Mouse (Mus musculus) forebrain, embryonic 14.5 days (tissue): ENCODE measurements at regions not wholly inside any gene's neighbourhood (a gene's known extent, or its start where the extent isn't known, plus 50 kb on each side); places are given as distances from the start of the nearest gene placed in this dataset.
"Not testable (repeated sequence)": the region's sequence is repeated elsewhere in the genome, so short reads cannot be mapped to it uniquely, and the experiment has no call there.

Experiments
- ATAC-seq: fragments of 200-750 bp; cut with Nextera tagmentation; 2 replicates; pipeline ENCODE4 v1.8.0; 2017; ENCODE audit warnings: mild to moderate bottlenecking, moderate library complexity
- DNase-seq: peaks from one replicate; pipeline ENCODE4 v3.0.0-alpha.2; 2015; ENCODE audit warnings: low spot score
- H3K27ac ChIP-seq: fragments of 300-500 bp; sonication (generic); 2 replicates; pipeline ENCODE4 v1.5.1; 2014; ENCODE audit warnings: low read depth, mild to moderate bottlenecking, control low read depth, low read length, moderate library complexity
- H3K27me3 ChIP-seq: fragments of 300-500 bp; sonication (generic); replicated peaks from 2 replicates; pipeline ENCODE4 v1.6.1; 2014; ENCODE audit warnings: low read length, control low read depth, mixed read lengths; ENCODE audit not compliant: control insufficient read depth, insufficient read depth
- H3K36me3 ChIP-seq: fragments of 300-500 bp; sonication (generic); 2 replicates; pipeline ENCODE4 v1.6.1; 2014; ENCODE audit warnings: low read length, control low read depth; ENCODE audit not compliant: control insufficient read depth, insufficient read depth
- H3K4me1 ChIP-seq: fragments of 300-500 bp; sonication (generic); 2 replicates; pipeline ENCODE4 v1.6.1; 2014; ENCODE audit warnings: antibody characterized with exemption, low read length, control low read depth; ENCODE audit not compliant: control insufficient read depth, insufficient read depth
- H3K4me2 ChIP-seq: fragments of 300-500 bp; sonication (generic); 2 replicates; pipeline ENCODE4 v1.6.1; 2014; ENCODE audit warnings: mild to moderate bottlenecking, control low read depth, low read length
- H3K4me3 ChIP-seq: fragments of 300-500 bp; sonication (generic); 2 replicates; pipeline ENCODE4 v1.5.1; 2014; ENCODE audit warnings: low read depth, low read length, control low read depth
- H3K9ac ChIP-seq: fragments of 300-500 bp; sonication (generic); 2 replicates; pipeline ENCODE4 v1.6.1; 2014; ENCODE audit warnings: mild to moderate bottlenecking, low read length, control low read depth, moderate library complexity
- H3K9me3 ChIP-seq: fragments of 300-500 bp; sonication (generic); replicated peaks from 2 replicates; pipeline ENCODE4 v1.6.1; 2016; ENCODE audit warnings: low read length, control low read depth, mixed read lengths; ENCODE audit not compliant: control insufficient read depth
- WGBS: fragments of 180-500 bp; shearing (Covaris S2); extraction: QIAGEN DNeasy Blood & Tissue Kit; methylation state at CpG from one replicate; pipeline ENCODE4 v1.1.7; 2014; 5-methylcytosine and 5-hydroxymethylcytosine counted together

DNA sequence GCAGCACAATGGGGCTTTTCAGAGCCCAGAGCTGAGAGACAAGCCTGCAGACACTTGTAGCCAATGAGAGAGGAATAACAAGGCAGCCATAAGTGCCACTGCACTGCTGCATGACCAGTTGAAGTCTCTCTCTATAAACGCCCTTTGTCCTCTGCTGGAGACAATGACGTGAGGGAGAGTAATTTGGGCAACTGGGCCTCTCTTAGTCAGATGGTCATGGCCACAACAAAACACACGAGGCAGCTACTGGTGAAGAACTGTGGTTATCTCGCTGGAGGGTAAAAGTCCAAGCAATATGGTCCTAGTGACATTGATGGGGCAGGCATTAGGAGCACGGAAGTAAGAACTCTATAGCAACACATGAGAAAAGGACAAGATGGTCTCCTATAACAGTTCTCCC is 111.5 kb downstream of the Tcp10c start:
- not testable (repeated sequence) for H3K4me3 ChIP-seq, H3K27ac ChIP-seq, H3K9me3 ChIP-seq, H3K4me1 ChIP-seq, H3K36me3 ChIP-seq, DNase-seq, H3K9ac ChIP-seq, ATAC-seq, H3K4me2 ChIP-seq, H3K27me3 ChIP-seq
- 35% methylated on average over 4 of the region's 5 CpGs for WGBS

GRCm38 (mm10) chr17:13469867-13470380 is 115.6 kb downstream of the Tcp10c start:
- not testable (repeated sequence) for DNase-seq
- 81% methylated on average over 8 of the region's 8 CpGs for WGBS

GRCm38 (mm10) chr17:13472460-13473062 is 118.2 kb downstream of the Tcp10c start:
- DNase-seq (peak; percentile 94), ATAC-seq (peak; percentile 85)
- H3K9me3 ChIP-seq: no peaks in the 10 kb centered on the region
- H3K9ac ChIP-seq: 0 out of 2 replicates have a peak overlapping the region, but pooled peaks have one; percentile 5
- peaks cover 5% of the 10 kb centered on the region; the same call in 1 of the 2 replicates for H3K4me1 ChIP-seq
- 15% methylated on average over 7 of the region's 7 CpGs for WGBS
- no peak overlapping the region for H3K4me2 ChIP-seq
- no peaks in the 10 kb centered on the region for H3K27me3 ChIP-seq
- H3K27ac ChIP-seq: no peak overlapping the region
- no peaks in the 10 kb centered on the region for H3K36me3 ChIP-seq
- H3K4me3 ChIP-seq: no peak overlapping the region

More at GRCm38 (mm10) chr17:13469867-13470380, 115.6 kb downstream of the Tcp10c start:
- H3K27me3 ChIP-seq, H3K9me3 ChIP-seq, H3K4me3 ChIP-seq, H3K9ac ChIP-seq, ATAC-seq, H3K36me3 ChIP-seq, H3K4me2 ChIP-seq, H3K4me1 ChIP-seq, H3K27ac ChIP-seq: not testable (repeated sequence)

DNA sequence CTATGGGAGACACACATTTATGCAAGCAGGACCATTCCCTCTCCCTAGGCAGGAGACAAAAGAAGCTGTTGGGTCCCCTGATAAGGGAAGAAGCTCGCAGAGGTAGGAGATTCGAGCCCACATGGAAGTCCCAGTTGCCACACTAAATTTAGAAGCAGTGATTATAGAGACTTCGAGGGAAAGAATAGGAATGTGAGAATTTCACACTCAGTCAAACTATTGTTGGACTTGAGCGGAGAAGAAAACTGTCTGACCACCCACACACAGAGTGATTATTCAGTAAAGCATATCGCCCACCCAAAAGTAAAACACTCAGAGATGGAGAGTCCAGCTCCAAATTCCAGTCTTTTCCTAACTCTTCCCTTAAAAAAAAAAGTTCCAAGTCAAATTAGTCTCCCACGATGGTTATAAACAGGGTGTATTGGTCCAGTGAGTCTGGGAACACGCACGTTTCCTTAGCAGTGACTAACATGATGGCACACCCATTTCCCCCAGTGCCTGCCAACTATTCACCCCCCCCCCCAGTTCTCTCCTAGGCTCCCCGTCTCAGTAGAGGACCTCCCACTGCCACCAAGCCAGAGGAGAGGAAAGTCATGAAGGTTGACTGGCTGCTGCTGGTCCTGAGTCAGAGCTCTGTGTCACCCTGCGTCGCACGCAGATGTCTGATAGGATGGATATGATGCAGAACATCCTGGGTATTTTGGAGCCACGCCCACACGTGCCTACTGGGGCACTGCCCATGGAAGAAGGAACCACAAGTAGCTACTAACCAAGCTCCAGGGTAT is 120.1 kb downstream of the Tcp10c start:
- DNase-seq (no peak), ATAC-seq (no peak)
- Histone ChIP-seq H3K27ac (no peak overlapping the region), H3K4me1 (peaks cover 14% of the 10 kb centered on the region), H3K27me3 (no peaks in the 10 kb centered on the region), H3K36me3 (no peaks in the 10 kb centered on the region), H3K4me3 (no peak overlapping the region), H3K4me2 (no peak overlapping the region), H3K9ac (no peak overlapping the region), H3K9me3 (no peaks in the 10 kb centered on the region)
- 81% methylated on average over 14 of the region's 14 CpGs for WGBS

DNA sequence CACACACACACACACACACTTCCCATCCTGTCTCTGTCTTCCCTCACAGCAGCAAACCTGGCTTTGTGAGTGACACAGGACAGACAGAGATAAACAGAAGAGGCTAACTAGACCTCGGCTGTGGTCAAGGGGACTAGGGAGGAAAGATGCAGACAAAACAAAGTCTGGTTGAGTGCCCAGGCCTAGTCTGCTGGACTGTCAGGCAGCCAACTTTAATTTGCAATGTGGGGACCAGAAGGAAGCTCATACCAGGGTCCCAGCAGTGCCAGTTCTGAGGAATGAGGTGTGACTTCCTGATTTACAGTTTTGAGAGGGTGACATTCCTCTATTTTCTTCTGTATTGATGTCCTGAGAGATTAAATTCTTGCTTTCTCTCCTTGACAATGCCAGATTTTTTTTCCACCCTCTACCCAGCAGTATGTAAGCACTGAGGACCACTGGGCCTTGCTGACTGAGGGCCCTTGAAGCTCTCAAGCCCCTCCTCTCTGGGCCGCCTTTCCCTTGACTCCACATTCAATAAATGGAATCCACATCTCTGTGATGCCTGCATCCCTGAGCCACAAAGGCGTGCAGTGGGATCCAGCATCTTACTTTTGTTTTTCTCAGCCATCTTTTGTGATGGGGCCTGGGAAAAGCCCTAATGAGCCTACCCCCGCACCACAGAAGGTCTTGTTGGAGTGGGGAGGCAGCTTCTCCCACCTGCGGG is 124.6 kb downstream of the Tcp10c start:
- Histone ChIP-seq H3K9ac (peak overlapping the region; percentile 48; the same call in 1 of the 2 replicates), H3K4me1 (peaks cover 16% of the 10 kb centered on the region), H3K4me2 (peak overlapping the region; percentile 17), H3K27me3 (no peaks in the 10 kb centered on the region), H3K27ac (peak overlapping the region; percentile 82), H3K36me3 (no peaks in the 10 kb centered on the region), H3K9me3 (no peaks in the 10 kb centered on the region), H3K4me3 (no peak overlapping the region)
- DNase-seq (peak; percentile 61), ATAC-seq (peak; percentile 85)
- 4% methylated on average over 5 of the region's 5 CpGs for WGBS

- no peak overlapping the region for H3K4me3 ChIP-seq
- H3K27ac ChIP-seq: peak overlapping the region; percentile 82
- ATAC-seq (peak; percentile 83), DNase-seq (peak; percentile 74)
- WGBS: 1% methylated on average over 12 of the region's 12 CpGs
- H3K27me3 ChIP-seq: no peaks in the 10 kb centered on the region
- H3K4me1 ChIP-seq: peaks cover 16% of the 10 kb centered on the region
- peak overlapping the region; percentile 48 for H3K9ac ChIP-seq
- no peaks in the 10 kb centered on the region for H3K36me3 ChIP-seq
- H3K9me3 ChIP-seq: no peaks in the 10 kb centered on the region
- peak overlapping the region; percentile 17 for H3K4me2 ChIP-seq
Measured at GRCm38 (mm10) chr17:13479572-13480063, 125.2 kb downstream of the Tcp10c start.

GRCm38 (mm10) chr17:13481445-13482085 is 127.2 kb downstream of the Tcp10c start:
- 56% methylated on average over 7 of the region's 7 CpGs for WGBS
- Histone ChIP-seq H3K9ac (no peak overlapping the region), H3K4me3 (no peak overlapping the region), H3K9me3 (no peaks in the 10 kb centered on the region), H3K4me1 (peaks cover 16% of the 10 kb centered on the region), H3K27me3 (no peaks in the 10 kb centered on the region), H3K27ac (no peak overlapping the region), H3K4me2 (no peak overlapping the region), H3K36me3 (no peaks in the 10 kb centered on the region)
- ATAC-seq (0 out of 2 replicates have a peak, but pooled peaks have one; percentile 1), DNase-seq (peak; percentile 19)

DNA sequence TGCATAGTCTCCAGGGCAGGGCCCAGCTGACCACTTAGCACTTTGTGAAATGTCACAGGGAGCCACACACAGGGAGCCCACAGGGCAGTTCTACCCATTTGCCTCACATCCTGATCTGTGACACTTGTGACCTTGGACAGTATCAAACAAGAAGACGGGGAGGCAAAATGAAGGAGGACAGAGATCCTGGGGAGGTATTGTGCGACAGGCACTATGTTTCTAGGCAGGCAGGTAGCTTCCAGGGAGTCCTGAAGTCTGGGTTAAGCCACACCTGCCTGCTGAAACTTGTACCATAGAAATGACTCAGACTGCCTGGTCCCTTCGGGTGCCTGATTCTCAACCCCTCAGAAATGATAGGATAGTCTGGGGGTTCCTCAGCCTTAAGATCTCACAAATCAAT is 127.8 kb downstream of the Tcp10c start:
- Histone ChIP-seq H3K4me2 (no peak overlapping the region), H3K27me3 (no peaks in the 10 kb centered on the region), H3K4me3 (no peak overlapping the region), H3K36me3 (no peaks in the 10 kb centered on the region), H3K4me1 (peaks cover 16% of the 10 kb centered on the region), H3K9ac (no peak overlapping the region), H3K27ac (no peak overlapping the region), H3K9me3 (no peaks in the 10 kb centered on the region)
- WGBS: 92% methylated on average over 3 of the region's 3 CpGs
- no peak for DNase-seq
- no peak for ATAC-seq
